Comparison of ENCODE assay signal across 8 mouse cellular contexts in the genomic region with DNA sequence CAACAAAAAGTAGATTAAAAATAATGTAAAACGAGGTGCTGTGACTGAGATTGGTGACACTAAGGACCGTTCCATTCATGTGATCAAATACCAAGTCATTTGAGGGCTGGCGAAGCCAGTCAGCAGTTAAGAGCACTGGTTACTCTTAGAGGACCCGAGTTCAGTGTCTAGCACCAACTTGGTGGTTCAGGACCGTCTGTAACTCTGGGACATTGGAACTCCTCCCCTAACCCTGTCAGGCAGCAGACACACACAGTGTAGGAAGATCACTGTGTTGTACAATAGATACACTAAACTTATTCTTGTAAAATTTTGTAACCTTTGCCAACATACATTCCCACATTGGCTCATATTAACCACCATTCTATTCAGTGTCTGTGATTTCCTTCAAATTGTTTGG. TPM values are rescaled to one million over a fixed set of nuclear protein-coding genes. Genes with fewer than 3 reads are reported as not detected.
DNase-seq lines count a peak whose midpoint lies in the region; ATAC-seq lines count a peak whose summit lies in the region.

No protein-coding gene starts in this region.

- no peaks in the 10 kb centered on the region for H3K9me3 ChIP-seq in heart, embryonic 14.5 days (ENCODE audit: control insufficient read depth, low read length)

- no peaks in the 10 kb centered on the region for H3K27me3 ChIP-seq in heart, embryonic 14.5 days (ENCODE audit: control insufficient read depth, insufficient read depth, low read length)

- peak overlapping the region; percentile 84 to 87; a peak in 3 of 4 replicates for H3K4me3 ChIP-seq in heart, embryonic 14.5 days (ENCODE audit: control insufficient read depth in 1 of 2, insufficient read depth in 1 of 2, low read depth in 1 of 2, low read length in 2 of 2)

- DNase-seq in heart, postnatal 36 days: no peak
- DNase-seq in R1 (ENCODE audit: low read depth, low spot score): peak; percentile 21
- no peak for DNase-seq in thymus, postnatal 4 days
- no peak for DNase-seq in left cerebral cortex, adult 18-20 months (ENCODE audit: low spot score in 2 of 2)
- no peak for DNase-seq in left cerebral cortex, postnatal 36 days (ENCODE audit: low spot score in 2 of 2)

- WGBS in heart, embryonic 14.5 days: 17% methylated on average over 5 of the region's 5 CpGs

- peaks cover 40% of the 10 kb centered on the region for H3K36me3 ChIP-seq in heart, embryonic 14.5 days (ENCODE audit: control insufficient read depth, insufficient read depth, low read length)

- intact Hi-C loops in heart, postnatal 36 days (cut with DNase I): no loop called here
- intact Hi-C loops in left cerebral cortex, postnatal 36 days (cut with DNase I): loop anchor here (5.0 kb wide), 1 partner anchor 82 kb away; no protein-coding TSS in a partner anchor

- H3K4me2 ChIP-seq in heart, embryonic 14.5 days (ENCODE audit: low read length): peak overlapping the region; percentile 70

- peak overlapping the region; percentile 92 for H3K9ac ChIP-seq in heart, embryonic 14.5 days (ENCODE audit: low read length)

- no peak overlapping the region for H3K27ac ChIP-seq in heart, embryonic 14.5 days (replicated peaks in 1 of 2; ENCODE audit: control insufficient read depth in 1 of 2, insufficient read depth in 1 of 2, low read depth in 2 of 2, low read length in 2 of 2)

- no peak for ATAC-seq in heart, embryonic 14.5 days (ENCODE audit: insufficient number of reproducible peaks, insufficient read depth, low FRiP score, low read depth)
- peak; percentile 17; the same call in 1 of the 2 replicates for ATAC-seq in granulocyte monocyte progenitor cell, adult 5-6 weeks (replicated peaks; ENCODE audit: poor library complexity, severe bottlenecking)
- ATAC-seq in megakaryocyte progenitor cell, adult 5-6 weeks (replicated peaks; ENCODE audit: poor library complexity): peak; percentile 38

- H3K4me1 ChIP-seq in heart, embryonic 14.5 days (ENCODE audit: control insufficient read depth in 2 of 2, insufficient read depth in 2 of 2, low read length in 2 of 2): peaks cover 0 to 11% of the 10 kb centered on the region in 2 experiments; a peak in 1 of 4 replicates

RNA-seq across cellular contexts. Expression of a gene that starts 0.8 kb away (rescaled TPM):
- 6.5 and 7.0 TPM in 2 replicates for polyA plus RNA-seq in heart, embryonic 14.5 days (2014; fragmentation: Nextera tagmentation; extraction: Ambion mirVana)
- 1 to 10 TPM; 3.3 to 3.6 TPM for total RNA-seq in heart, postnatal 36 days (2021)
- 12.0 and 26.1 TPM in 2 replicates for total RNA-seq in granulocyte monocyte progenitor cell, adult 5-6 weeks (2014; fragmentation: Nextera tagmentation)
- 25.4 and 31.6 TPM in 2 replicates for total RNA-seq in granulocyte monocyte progenitor cell, adult 5-6 weeks (2017)
- 12.9 and 23.4 TPM in 2 replicates for total RNA-seq in megakaryocyte progenitor cell, adult 5-6 weeks (2015)
- 16.7 and 33.4 TPM in 2 replicates for total RNA-seq in megakaryocyte progenitor cell, adult 5-6 weeks (2017)
- 10 to 100 TPM in 1 of 2 experiments, 1 to 10 TPM in 1; 7.2 to 11.7 TPM for total RNA-seq in left cerebral cortex, adult 18-20 months (2021)
- 10 to 100 TPM in 1 of 2 experiments, 1 to 10 TPM in 1; 6.4 to 12.4 TPM for total RNA-seq in left cerebral cortex, postnatal 36 days (2021)

RNA-seq across cellular contexts. Expression of a gene that starts 41.5 kb away (rescaled TPM):
- 47.0 and 47.6 TPM in 2 replicates for polyA plus RNA-seq in heart, embryonic 14.5 days (2014; fragmentation: Nextera tagmentation; extraction: Ambion mirVana)
- total RNA-seq in heart, postnatal 36 days (2021): 10 to 100 TPM; 32.1 to 39.4 TPM
- total RNA-seq in granulocyte monocyte progenitor cell, adult 5-6 weeks (2014; fragmentation: Nextera tagmentation): 24.3 and 41.5 TPM in 2 replicates
- total RNA-seq in granulocyte monocyte progenitor cell, adult 5-6 weeks (2017): 33.2 and 70.3 TPM in 2 replicates
- 27.5 and 33.6 TPM in 2 replicates for total RNA-seq in megakaryocyte progenitor cell, adult 5-6 weeks (2015)
- total RNA-seq in megakaryocyte progenitor cell, adult 5-6 weeks (2017): 39.2 and 44.7 TPM in 2 replicates
- 10 to 100 TPM; 36.7 to 37.1 TPM for total RNA-seq in left cerebral cortex, adult 18-20 months (2021)
- total RNA-seq in left cerebral cortex, postnatal 36 days (2021): 10 to 100 TPM; 31.4 to 43.3 TPM
